Mouse (Mus musculus) lung, postnatal 0 days (tissue): ENCODE results near the gene Tll1. TPM values are rescaled to one million over a fixed set of nuclear protein-coding genes. Genes with fewer than 3 reads are reported as not detected.
"Not testable (repeated sequence)": the region's sequence is repeated elsewhere in the genome, so short reads cannot be mapped to it uniquely, and the experiment has no call there.

ENCODE experiments used
- ATAC-seq: fragments of 200-750 bp; cut with Nextera tagmentation; 2 replicates; pipeline ENCODE4 v1.8.0; 2017; ENCODE audit warnings: moderate library complexity
- DNase-seq: peaks from one replicate; pipeline ENCODE4 v3.0.0-alpha.2; 2016; ENCODE audit warnings: low spot score
- H3K27ac ChIP-seq: fragments of 300-500 bp; sonication (generic); 2 replicates; pipeline ENCODE4 v1.5.1; 2014; ENCODE audit warnings: antibody characterized with exemption, mild to moderate bottlenecking, low read length, mixed read lengths
- H3K27me3 ChIP-seq: fragments of 300-500 bp; sonication (generic); replicated peaks from 2 replicates; pipeline ENCODE4 v1.6.1; 2014; ENCODE audit warnings: low read length, mixed read lengths; ENCODE audit not compliant: insufficient read depth
- H3K36me3 ChIP-seq: fragments of 300-500 bp; sonication (generic); 2 replicates; pipeline ENCODE4 v1.6.1; 2014; ENCODE audit warnings: low read length, mixed read lengths; ENCODE audit not compliant: insufficient read depth
- H3K4me1 ChIP-seq: fragments of 300-500 bp; sonication (generic); 2 replicates; pipeline ENCODE4 v1.6.1; 2014; ENCODE audit warnings: antibody characterized with exemption, low read depth, low read length, mixed read lengths; ENCODE audit not compliant: insufficient read depth
- H3K4me2 ChIP-seq: fragments of 300-500 bp; sonication (generic); replicated peaks from 2 replicates; pipeline ENCODE4 v1.6.1; 2014; ENCODE audit warnings: low read depth, mild to moderate bottlenecking, low read length, moderate library complexity, mixed read lengths
- H3K4me3 ChIP-seq: fragments of 300-500 bp; sonication (generic); 2 replicates; pipeline ENCODE4 v1.5.1; 2014; ENCODE audit warnings: low read depth, low read length
- H3K9ac ChIP-seq: fragments of 300-500 bp; sonication (generic); replicated peaks from 2 replicates; pipeline ENCODE4 v1.6.1; 2014; ENCODE audit warnings: low read depth, mild to moderate bottlenecking
- H3K9me3 ChIP-seq: fragments of 300-500 bp; sonication (generic); 2 replicates; pipeline ENCODE4 v1.6.1; 2016; ENCODE audit warnings: low read length, mixed read lengths
- CTCF ChIP-seq: IDR thresholded peaks from 2 replicates; pipeline ENCODE4 v1.5.1; 2016; ENCODE audit warnings: antibody characterized with exemption, mild to moderate bottlenecking
- EP300 ChIP-seq: IDR thresholded peaks from 2 replicates; pipeline ENCODE4 v1.6.1; 2016; ENCODE audit warnings: antibody characterized with exemption, mild to moderate bottlenecking, control low read depth
- WGBS: fragments of 180-500 bp; shearing (Covaris S2); extraction: QIAGEN DNeasy Blood & Tissue Kit; methylation state at CpG from one replicate; pipeline ENCODE4 v1.1.7; 2014; 5-methylcytosine and 5-hydroxymethylcytosine counted together
- polyA plus RNA-seq: library from polyadenylated mRNA; unstranded; fragments of >200 nt; fragmentation: Nextera tagmentation; extraction: Ambion mirVana; gene quantifications from 2 replicates; pipeline ENCODE4 v1.2.1, GENCODE M21; 2015

The Tll1 gene
- polyA plus RNA-seq, 1 experiment from 2014 or later = 2.0 TPM

DNA sequence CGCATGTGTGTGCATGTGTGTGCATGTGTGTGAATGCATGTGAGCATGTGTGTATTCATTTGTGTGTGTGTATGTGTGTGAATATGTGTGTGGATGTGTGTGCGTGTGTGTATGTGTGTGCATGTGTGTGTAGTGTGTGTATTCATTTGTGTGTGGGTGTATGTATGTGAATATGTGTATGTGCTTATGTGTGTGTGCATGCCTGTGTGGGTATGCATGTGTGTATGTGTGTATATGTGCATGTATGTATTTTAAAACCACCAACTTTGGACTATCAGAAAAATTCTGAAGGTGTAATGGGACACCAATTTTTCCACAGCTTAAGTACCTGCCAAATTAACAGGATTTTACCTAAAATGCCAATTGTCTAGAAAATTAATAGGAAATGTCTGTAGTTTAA lies 183.0 kb downstream of the Tll1 start:
- DNase-seq = no peak
- Histone ChIP-seq H3K27ac (no peak overlapping the region), H3K9ac (no peak overlapping the region), H3K4me2 (no peak overlapping the region), H3K36me3 (no peaks in the 10 kb centered on the region), H3K9me3 (no peaks in the 10 kb centered on the region), H3K27me3 (no peaks in the 10 kb centered on the region), H3K4me1 (no peaks in the 10 kb centered on the region), H3K4me3 (no peak overlapping the region)
- TF ChIP-seq CTCF = no peak
- TF ChIP-seq EP300 = no peak
- ATAC-seq = no peak
- WGBS = 89% methylated on average over 2 of the region's 2 CpGs

DNA sequence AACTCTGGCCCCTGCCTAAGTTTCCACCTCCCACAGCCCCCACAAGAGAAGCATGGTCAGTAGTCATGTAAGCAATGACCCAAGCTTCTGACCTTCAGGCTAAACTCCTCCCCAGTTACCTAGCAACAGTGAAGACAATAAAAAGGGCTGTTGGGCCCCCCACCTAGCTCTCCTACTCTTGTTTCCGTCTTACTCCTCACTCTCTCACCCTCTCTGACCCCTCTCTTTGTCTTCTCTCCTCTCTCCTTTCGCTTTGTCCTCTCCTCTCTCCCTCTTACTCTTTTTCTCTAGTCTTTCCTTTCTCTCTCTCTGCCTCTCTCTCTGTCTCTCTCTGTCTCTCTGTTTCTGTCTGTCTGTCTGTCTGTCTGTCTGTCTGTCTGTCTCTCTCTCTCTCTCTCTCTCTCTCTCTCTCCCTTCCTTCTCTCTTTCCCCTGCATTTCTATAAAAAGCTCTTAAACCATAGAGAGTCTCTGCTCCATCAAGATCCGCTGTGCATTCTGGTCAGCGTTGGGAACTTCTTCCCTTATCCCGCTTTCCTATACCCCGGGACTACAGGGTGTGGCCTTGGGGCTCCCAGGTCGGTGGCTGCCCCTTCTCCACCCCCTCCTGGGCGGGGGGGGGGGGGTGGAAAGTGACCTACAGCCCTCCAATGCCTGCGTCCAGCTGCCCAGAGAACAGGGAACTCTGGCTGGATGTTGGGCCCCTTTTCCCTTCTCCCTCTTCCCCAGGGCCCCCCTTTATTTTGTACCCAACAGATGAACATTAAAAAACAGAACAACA lies 235.3 kb downstream of the Tll1 start:
- DNase-seq, H3K9me3 ChIP-seq, H3K4me2 ChIP-seq, H3K27me3 ChIP-seq, H3K4me1 ChIP-seq, ATAC-seq, H3K4me3 ChIP-seq, H3K27ac ChIP-seq, H3K36me3 ChIP-seq, H3K9ac ChIP-seq: not testable (repeated sequence)
- WGBS = 35% methylated on average over 9 of the region's 9 CpGs
